Mouse (Mus musculus) urinary bladder, postnatal 36 days (tissue): ENCODE data around the gene Ezh1.
"Not testable (repeated sequence)": the region's sequence is repeated elsewhere in the genome, so short reads cannot be mapped to it uniquely, and the experiment has no call there.

Experiments used
- DNase-seq, 2 experiments: peaks; one replicate each; pipeline ENCODE4 v3.0.0; 2022; ENCODE audit warnings: low spot score in 2 of 2, mixed read lengths in 1 of 2

Gene Ezh1

DNA sequence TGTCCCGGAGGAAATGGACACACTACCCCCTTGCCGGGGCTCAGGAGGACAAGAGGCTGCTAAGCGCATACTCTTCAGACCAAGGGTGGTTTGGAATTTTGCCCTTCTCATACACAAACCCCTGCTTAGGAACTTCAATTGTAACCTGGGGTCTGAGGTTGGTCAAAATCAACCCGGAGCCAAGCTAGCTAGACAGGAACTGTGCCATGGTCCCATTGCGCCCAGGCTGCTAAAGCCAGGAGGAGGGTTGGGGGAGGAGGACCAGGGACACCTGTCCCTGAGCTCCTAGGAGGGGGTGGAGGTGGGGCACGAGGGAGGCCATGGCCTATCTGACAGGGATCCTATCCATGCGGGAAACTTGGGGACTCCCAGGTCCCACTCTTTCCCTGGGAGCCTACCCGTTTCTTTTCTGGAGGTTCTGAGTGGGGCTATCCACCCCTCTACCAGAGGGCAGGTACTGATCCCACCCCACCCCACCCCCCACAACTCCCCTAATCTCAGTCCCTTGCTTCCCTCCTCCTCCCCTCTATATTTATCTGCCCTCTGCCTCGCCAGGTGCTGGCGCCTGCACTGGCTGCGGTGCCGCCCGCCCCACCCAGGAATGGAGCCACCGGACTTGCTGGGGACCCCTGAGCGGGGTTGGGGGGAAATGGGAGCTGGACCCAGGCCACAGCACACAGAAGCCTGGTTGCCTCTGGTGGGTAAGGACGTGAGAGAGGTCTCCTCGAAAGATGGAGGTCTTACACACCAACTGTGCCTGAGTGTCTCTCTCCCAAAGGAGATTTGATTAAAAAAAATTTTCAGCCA, 56.8 kb downstream of the Ezh1 start:
- DNase-seq, result no peak

DNA sequence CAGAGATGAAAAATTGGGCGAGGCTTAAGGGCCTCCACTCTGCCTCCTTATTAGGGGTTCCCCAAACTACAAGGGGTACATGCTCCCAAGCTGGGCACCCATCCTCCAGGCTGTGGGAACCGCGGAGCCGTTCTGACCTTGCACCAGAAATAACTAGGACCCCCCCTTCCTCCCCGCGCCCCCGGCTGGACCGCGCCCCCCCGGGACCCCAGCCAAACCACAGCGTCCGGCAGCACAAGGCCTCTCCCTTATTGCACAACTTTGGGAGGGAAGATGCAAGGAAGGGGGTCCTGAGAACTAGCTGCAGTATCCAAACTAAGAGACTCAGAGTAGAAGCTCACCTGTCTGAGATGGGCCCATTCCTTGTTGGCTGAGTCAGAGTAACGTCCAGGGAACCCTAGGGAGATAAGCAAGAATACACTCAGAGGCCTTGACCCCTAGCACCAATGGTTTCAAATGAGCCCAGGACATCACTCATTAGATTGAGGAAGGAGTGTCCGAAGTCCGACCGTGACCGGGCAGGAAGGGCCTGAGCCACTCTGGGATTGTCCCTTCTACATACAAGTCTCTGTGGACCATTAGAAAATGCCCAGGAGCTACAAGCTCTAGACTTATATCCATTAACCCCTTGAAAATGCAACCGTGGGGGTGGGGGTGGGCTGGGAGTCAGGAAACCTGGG, 57.8 kb downstream of the Ezh1 start:
- DNase-seq, result no peak

DNA sequence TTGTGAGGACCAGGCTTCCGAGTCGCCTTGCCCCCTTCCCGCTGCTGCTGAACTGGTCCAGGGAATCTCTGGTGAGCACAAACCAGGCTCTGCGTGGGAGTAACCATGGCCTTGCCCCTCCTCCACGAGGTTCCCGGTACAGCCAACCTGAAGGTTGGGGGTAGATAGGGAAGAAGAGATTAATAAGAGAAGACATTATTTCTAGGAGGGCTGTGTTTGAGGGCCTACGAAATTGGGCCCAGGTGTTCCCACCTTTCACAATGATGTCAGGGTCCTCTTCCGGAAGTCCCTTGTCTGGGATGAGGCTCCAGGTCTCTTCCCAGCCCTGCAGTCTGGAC, 58.3 kb downstream of the Ezh1 start:
- no peak for DNase-seq

DNA sequence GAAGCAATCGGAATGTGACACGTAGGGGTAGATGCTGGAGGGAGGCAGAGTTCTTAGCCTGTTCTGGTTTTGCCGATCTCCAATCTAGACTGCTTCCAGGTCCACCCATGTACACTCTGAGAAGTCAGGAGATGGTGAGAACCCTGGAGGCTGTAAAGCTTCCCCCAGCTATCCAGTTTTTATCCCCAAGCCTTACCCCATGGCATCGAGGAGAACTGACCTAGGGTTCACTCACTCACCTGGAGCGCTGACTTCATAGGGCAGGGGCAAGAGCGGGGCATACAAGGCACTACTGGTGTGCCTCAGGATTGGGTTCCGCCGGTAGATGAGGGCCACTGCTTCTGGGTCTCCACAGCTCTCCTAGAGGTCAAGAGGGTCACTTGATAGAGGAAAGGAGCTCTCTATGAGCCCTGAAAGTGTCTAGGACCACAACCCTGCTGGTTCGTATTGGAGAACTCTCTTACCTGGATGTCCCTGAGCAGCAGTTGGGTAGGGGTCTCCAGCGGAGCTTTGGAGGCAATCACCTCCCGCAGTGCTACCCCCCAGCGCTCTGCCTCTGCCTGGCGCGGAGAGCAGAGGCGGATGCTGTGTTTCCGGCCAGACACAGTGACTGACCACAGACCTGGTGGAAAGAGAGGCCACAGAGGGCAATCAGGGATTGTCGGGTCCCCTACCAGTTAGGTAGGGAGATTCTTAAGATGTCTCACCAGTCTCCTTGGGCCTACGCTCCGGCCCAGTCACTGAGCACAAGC, 58.9 kb downstream of the Ezh1 start:
- no peak for DNase-seq

DNA sequence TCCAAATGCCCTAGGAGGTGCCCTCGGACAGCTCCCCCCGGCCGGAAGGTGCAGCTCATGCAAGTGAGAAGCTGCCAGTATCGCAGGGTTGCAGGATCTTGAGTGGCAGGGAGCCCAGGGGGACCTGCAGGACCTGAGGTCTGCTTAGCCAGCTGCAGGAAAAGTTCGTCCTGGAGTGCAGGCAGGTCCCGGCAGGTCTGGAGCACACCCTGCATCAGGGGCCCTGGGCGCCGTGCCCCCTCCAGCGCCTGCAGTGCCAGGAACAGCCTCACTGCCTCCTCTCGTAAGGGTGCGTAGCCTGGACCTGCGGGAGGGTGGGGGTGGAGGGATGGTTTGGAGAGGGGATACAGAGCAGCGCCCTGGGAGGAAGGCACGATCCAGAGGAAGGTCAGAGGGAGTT, 59.9 kb downstream of the Ezh1 start:
- no peak for DNase-seq

DNA sequence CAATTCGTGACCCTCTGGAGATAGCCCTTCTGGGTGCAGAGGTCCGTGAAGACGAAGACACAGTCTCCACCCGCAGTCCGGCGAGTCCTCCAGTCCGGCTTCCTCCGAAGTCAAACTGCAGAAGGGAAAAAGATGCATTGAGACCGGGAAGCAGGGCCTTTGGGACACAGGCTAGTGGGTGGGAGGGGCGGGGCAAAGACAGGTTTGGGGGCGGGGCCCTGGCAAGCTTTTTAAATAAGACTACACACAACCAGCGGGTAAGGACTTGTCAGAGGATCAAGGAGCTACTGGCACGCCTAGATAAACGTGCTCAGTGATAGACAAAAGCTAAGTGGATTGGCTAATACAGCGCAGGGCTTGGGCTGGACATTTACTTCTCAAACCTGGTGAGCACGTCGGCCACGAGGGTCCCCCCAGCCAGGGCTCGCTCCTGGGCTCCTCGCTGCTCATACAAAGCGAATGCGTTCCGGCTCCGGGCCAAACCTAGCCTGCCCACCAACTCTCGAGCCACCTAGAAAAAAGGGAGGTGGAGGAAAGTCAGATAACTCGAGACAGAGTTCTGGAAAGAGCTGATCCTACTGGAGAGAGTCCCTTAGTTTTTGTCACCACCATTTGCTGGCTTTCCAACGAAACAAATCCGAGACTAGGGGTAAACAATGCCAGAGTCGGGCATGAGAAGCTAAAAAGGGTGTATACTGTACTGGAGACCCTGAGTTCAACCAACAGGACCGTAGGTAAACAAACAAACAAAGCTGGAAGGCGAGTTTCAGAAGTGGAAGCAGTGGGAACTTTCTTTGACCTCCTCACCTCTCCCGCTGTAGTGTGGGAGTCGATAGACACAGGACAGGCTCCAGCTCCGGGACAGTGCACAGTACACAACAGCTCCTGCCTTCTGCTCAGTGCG, 61.3 kb downstream of the Ezh1 start:
- no peak for DNase-seq

DNA sequence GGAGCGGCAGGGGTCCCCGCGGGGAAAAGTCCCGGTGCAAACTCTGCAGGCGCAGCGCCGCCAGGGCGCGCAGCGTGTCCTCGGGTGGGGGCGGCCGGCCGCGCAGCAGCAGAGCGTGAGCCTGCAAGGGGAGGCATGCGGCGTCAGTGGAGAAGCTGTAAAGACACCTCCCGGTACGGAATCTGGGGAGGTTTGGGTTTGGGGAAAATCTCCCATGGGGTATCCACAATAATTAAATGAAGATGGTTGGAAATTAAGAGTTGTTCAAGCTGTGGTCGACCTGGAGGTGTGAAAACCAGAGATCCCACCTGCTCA, 62.0 kb downstream of the Ezh1 start:
- no peak for DNase-seq

DNA sequence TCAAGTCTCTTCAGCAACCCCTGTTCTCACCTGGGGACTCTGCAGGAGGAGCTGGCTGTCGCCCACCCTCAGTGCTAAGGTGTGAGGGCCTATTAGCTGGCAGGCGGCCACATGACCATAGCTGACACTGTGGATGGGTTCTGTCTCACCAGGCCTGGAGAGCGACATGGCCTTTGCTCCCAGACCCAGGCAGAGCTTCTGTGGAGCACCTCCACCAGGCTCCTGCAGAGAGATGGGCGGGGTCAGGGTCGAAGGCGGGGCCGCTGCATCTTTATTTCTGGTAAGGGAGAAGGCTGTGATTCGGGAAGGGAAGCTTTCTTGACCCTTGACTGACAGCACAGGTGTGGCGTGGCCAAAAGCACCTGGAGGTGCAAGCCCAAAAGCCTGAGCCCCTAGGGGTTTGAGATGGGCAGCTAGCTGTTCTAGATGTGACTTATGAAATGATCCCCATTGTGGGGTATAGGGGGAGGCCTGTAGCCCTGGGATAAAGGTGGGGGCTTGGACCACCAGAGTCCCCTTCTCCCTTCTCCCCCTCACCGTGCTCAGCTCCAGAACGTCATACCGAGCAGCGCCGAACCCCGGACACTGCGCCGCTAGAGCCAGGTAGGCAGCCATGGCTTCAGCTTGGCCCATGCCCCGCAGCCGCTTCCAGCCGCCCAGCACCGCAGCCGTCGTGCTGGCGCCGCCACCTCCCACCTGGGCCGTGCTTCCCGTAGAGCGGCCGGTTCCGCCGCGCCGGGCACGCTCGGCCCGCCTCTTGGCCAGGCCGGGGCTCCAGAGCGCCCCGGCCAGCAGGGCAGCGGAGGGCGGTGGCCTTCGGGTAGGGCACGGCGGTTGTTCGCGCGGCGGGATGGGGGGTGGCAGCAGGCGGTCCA, 62.5 kb downstream of the Ezh1 start:
- DNase-seq, result no peak

DNA sequence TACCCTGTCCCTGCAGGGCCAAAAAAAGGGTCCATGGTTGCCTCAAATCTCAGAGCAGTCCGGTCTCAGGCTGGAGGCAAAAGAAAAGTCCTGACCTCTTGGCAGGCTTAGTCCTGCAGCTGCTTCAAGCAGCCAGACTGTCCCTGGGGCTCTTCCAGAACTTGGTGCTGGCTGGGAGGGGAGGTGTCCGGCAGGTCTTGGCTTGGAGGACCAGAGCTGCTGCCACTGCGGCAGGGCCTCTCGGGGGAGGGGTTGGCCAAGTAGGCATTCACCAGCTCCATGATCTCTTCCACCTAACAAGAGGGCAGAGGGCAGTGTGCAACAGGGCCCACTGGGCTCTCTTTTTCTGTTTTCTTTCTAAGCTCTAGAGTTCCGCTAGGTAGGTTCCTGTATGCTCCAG, 63.5 kb downstream of the Ezh1 start:
- peak in 1 of 2 experiments; percentile 77 for DNase-seq

DNA sequence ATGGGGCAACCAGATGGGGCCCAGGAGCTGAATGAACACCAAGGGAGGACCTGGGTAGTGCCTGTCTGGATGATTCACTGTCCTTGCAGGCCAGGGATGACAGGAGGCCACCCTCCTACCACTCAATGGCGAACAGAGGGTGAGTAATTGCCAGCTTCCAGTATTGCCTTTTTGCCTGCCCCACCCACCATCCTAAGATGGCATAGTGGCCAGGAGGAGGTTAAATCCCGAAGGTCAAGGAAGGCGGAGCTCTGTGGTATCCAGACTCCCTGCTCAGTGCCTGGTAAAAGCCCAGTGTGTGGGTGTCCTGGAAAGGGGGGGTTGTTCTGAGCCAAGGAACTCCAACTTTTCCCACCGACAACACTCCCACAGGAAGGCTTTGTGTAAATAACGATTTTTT, 64.0 kb downstream of the Ezh1 start:
- no peak for DNase-seq

DNA sequence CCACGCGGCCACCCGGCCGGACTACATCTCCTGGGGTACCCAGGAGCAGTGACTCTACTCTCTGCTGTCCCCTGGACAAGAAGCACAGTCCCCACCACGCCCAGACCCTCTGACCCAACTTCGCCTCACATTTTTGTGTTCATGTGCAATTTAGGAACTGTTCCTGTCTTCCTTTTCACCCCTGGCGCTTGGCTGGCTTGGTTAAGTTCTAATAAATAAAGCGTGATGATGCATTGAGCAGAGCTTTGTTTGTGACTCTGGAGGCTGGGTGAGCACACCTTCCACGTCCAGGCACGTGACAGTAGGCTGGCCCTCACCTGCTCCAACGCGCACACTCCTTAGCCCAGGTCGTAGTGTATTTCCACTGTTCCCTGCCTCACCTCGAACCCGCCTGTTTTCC, 64.7 kb downstream of the Ezh1 start:
- no peak for DNase-seq

DNA sequence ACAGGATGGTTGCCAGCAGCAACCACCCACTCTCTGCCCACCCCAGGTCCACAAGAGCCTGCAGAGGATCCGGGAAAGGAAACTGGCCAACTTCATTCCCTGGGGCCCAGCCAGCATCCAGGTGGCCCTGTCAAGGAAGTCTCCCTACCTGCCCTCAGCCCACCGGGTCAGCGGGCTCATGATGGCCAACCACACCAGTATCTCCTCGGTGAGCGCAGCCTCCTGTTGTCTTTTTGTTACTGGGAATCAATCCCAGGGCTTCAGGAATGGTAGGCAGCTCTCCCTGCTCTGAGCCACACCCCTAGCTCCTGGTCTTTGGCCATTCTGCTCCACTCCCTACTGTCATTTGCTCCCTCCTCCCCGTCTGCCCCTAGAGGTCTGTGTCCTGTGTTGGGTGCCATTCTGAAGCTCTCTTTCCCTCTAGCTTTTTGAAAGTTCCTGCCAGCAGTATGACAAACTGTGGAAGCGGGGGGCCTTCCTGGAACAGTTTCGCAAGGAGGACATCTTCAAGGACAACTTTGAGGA, 65.2 kb downstream of the Ezh1 start:
- DNase-seq, result not testable (repeated sequence)

DNA sequence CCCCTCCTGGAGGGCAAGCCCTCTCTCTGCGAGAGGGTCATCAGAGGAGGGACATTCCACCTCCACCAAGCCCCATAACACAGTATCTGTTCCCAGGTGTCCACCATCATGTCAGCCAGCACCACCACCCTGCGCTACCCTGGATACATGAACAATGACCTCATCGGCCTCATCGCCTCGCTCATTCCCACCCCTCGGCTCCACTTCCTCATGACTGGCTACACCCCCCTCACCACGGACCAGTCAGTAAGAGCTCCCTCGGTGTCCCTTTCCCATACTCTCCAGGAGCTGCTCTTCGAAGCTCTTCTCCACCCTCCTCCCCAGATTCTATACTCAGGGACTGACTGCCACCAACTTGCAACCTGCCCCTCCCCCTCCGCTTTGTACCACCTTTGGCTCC, 66.1 kb downstream of the Ezh1 start:
- DNase-seq, result not testable (repeated sequence)

DNA sequence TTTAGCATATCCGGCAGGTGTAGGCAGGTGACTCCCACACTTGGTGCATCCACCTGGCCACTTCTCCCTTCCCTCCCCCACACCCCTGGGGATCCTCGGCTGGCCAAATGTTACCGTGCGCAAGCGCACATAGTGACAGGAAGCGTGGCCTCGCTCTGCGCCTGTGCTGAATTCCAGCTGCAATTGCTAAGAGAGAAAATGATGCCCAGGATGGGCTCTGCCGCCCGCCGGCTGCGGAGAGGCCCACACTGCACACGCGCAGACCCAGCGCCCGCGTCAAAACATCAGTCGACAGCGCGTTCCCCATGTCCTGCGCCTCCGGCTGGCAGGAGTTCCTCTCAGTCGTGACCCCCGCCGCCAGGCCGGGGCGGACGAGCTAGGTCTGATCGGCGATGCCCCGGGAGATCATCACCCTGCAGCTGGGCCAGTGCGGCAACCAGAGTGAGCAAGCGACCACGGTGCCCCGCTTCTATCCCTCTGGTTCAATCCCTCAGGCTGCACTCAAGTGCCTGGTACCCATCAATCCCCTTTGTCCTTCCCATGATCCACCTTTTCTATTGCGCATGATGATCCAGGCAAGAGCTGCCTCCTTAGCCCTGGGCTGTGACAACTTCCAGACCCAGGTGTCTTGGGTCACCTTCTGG, 70.4 kb downstream of the Ezh1 start, which contains the start of gene Tubg2:
TSS of gene Tubg2 (plus strand) at position 180 of the 644 bp plus-strand sequence.
- no peak for DNase-seq

DNA sequence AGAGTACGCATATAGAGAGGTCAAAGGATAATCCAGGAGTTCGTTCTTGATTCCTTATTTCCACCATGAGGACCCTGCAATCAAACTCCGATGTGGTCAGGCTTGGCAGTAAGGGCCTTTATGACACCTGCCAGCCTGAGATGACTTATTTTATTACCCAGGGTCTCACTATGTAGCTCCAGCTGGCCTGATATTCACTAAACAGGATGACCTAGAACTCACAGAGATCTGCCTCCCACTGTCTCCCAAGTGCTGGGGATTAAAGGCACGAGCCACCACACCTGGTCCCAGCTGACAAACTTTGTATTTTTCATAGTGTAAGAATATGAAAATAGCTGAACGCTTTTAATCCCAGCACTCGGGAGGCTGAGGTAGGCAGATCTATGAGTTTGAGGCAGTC, 71.1 kb downstream of the Ezh1 start:
- DNase-seq, result no peak

DNA sequence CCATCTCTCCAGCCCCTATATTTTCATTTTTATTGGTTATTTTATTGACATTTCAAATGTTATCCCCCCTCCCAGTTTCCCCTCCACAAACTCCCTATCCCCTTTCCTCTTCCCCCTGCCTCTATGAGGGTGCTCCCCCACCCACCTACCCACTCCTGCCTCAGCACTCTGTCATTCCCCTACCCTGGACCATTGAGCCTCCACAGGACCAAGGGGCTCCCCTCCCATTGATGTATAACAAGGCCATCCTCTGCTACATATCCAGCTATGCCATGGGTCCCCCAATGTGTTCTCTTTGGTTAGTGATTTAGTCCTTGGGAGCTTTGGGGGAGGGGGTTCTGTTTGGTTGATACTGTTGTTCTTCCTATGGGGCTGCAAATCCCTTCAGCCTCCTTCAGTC, 71.6 kb downstream of the Ezh1 start:
- DNase-seq, result no peak

DNA sequence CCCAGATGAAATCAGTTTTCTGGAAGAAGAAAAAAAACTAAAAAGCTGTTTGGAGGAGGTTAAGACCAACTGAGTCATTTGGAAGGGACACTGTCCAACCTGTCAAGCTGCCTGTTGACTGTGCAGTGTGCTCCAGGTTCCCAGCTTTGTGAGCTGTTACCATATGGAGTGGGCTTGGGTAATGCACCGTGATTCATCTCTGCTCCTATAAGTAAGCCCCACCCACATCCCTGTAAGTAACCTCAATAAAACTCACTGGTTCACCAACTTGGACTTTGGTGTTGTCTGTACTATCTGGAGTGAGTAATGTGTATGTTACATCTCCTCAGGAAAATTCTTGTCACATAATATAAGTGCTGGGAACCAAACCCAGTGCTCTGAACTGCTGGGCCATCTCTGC, 73.4 kb downstream of the Ezh1 start:
- DNase-seq, result no peak

DNA sequence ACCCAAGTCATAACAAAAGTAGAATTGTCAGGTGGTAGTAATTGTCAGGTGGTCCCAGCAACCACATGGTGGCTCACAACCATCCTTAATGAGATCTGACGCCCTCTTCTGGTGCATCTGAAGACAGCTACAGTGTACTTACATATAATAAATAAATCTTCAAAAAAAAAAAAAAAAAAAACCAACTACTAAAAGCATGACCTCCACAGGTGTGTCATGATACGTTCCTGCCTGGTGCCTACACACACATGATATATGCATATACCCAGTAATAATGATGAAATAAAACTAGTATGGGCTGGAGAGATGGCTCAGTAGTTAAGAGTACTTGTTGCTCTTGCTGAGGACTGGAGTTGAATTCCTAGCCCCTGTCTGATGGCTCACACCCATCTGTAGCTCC, 75.2 kb downstream of the Ezh1 start:
- DNase-seq, result no peak

DNA sequence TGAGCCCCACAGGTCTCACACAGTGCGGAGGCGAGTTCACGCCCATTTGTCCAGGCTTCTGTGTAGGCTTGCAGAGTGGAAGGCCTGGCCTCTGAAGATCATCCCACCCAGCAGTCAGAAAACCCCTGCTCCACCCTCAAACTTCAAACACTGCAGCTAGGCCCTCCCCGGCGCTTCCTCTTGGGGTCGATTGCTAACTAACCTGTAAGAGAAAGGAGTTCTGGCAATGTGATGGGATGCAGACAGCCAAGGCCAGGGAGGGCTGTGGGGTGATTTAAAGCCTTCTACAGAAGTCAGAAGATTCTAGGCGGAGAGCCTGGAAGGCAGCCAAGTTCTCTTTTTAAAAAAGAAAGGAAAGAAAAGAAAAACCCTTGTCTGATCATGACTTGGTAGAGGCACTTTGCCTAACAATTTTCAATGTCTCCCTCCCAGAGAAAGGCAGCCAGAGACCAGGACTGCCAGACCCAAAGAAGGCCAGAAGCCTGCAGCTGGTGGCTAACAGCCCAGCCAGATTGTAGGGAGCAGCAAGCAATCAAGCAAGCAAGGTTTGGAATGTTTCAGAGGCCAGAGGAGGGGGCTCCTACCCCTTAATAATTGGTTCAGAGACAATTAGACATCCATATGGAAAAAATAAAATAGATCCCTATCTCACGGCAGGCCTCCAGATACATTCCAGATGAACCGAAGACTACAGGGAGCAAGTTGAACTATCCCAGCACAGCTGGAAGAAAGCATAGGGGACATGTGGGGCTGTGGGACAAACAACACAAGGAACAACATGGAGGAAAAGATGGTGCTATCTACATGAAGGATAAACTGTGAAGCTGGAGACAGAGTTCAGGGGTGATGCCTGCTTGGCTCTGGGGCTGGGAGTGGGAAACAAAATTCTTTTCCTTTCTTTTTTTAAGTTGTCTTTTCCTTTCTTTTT, 76.8 kb downstream of the Ezh1 start:
- DNase-seq, result peak in 1 of 2 experiments; percentile 11
